Mouse (Mus musculus) MEL (cell line): Measurements from ENCODE around the gene Wdr86.

Source experiments
- ETS1 ChIP-seq: IDR thresholded peaks from 2 replicates; pipeline ENCODE4 v1.6.1; 2012; ENCODE audit warnings: low read depth, mild to moderate bottlenecking, inconsistent platforms, low read length, improper control_type of control experiment, moderate library complexity
- GABPA ChIP-seq: IDR thresholded peaks from 2 replicates; pipeline ENCODE4 v1.6.1; 2012; ENCODE audit warnings: low read depth, mild to moderate bottlenecking, inconsistent platforms, low read length, improper control_type of control experiment, moderate library complexity
- GATA1 ChIP-seq: IDR thresholded peaks from 2 replicates; pipeline ENCODE4 v1.6.1; 2011; ENCODE audit warnings: low read depth, low read length, improper control_type of control experiment
- SIN3A ChIP-seq: IDR thresholded peaks from 2 replicates; pipeline ENCODE4 v1.6.1; 2012; ENCODE audit warnings: low read length, improper control_type of control experiment, inconsistent platforms
- UBTF ChIP-seq: IDR thresholded peaks from 2 replicates; pipeline ENCODE4 v1.6.1; 2012; ENCODE audit warnings: low read depth, mild to moderate bottlenecking, inconsistent platforms, low read length, improper control_type of control experiment, moderate library complexity, borderline replicate concordance; ENCODE audit not compliant: insufficient read depth

DNA sequence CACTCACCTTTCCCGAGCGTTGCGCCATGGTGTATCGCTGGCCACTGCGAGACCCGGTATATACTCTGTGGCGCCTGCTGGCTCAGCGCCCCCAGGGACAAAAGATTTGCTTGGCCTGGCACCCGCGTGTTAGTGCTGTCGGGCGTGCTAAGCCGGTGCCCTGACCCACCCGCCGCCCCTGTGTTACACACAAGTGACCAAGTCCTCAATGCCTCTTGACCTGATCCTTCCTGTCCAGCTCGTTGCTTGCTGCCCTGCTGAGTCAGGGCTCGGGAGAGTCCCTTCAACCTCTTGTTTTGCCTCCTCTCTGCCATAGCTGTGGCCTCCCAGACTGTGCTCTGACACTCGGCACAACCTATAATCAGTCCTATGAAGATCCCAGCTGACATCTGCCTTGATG, 27.3 kb upstream of the Wdr86 start, which contains the start of gene Crygn:
- TF ChIP-seq GATA1, result no peak
- TF ChIP-seq GABPA, result no peak
- TF ChIP-seq SIN3A, result no peak
- no peak for TF ChIP-seq UBTF
- TF ChIP-seq ETS1, result no peak
